Mouse (Mus musculus): ENCODE measurements around the gene Frmd5.
A peak's percentile ranks its signal among the peaks of the same experiment; 100 is the strongest.
"Not testable (repeated sequence)": the region's sequence is repeated elsewhere in the genome, so short reads cannot be mapped to it uniquely, and the experiment has no call there.

The Frmd5 gene

DNA sequence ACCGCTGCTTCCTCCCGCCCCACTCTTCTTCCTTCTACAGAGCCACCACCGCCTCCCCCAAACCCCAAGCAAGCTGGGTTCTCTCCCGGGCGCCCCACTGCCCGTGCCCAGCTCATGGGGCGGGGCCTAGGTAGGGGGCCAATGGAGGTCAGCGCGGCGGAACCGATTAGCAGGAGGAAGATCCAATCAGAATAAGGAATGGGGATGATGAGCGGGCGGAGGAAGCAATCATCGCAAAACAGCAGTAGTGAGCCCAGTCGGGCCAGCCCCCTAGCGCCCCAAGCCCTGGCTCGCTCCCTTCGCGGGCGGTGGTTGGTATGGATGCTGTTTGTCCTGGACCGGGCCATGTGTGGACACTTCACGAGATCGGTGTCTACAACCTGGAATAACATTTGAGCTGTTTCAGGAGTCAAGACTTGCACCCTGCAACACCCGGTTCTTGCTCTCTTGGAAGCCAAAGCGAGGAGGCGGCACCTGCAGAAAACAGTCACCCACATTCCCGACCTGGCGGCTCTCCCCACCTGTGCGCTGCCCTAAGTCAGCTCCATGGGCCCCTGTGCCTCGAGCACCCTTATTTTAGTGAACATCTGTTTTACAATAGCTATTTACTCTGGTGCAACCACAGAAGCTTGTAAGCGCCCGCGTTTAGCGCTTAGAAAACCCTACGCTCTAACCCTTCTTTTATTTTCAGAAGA is at the start of gene Frmd5:
Gene Frmd5, minus strand, starts transcription at position 129 of the 695 bp plus-strand sequence.
- DNase-seq (ENCODE audit: low read depth, low spot score), result peak; percentile 90

DNA sequence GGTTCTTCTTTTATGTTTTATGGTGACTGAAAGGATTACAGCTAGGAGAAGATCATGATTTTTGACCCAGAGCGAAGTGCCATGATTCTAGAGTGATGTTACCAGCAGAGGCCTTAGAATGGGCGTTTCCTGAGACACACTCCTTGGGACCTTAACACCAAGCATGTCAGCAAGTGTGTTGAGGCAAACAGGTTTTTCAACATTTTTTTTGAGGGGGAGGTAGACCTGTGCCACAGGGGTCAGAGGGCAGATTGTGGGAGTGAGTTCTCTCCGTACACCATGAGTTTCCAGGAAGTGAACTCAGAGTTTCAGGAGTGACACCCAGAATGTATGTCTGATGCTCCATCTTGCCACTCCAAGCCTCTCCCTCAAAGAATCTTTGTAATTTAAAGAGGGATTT is 47.1 kb upstream of the Frmd5 start:
- no peak for DNase-seq (ENCODE audit: low read depth, low spot score)

DNA sequence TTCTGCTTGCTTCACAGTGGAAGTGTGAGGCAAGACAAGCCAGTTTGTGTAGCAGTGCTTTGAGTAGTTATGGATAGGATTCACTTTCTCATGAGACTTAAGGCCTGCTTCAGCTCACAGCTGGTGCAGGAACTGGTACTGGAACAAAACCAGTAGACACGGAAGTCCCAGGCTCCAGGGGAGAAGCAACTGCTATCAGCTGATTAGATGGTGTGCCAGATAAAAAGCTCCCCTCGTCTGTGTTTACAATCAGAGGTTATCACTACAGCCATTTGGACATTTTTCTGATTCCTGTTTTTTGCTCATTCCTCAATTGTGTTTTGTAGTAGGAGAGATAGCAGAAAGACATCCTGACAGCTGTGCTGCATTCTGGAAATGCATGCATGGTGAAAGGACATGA is 45.2 kb upstream of the Frmd5 start:
- DNase-seq (ENCODE audit: low read depth, low spot score), result no peak

DNA sequence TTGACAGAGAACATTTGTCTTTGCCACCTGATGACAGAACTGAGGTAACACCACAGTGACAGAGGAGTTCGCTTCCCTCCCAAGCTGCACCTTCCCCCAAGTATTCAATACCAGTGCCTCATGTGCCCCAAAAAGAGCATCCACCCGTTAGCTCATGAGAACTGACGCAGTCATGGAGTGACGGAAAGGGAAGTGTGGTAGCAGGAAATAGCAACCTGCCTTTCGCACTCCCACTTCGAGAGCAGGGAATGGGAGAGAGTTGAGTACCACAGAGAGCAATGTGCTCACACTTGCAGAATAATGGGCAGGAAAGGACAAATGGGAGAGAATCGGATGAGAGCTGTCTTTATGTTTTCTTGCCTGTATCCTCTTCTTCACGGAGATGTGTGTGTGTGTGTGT is 39.2 kb upstream of the Frmd5 start:
- DNase-seq (ENCODE audit: low read depth, low spot score), result no peak

DNA sequence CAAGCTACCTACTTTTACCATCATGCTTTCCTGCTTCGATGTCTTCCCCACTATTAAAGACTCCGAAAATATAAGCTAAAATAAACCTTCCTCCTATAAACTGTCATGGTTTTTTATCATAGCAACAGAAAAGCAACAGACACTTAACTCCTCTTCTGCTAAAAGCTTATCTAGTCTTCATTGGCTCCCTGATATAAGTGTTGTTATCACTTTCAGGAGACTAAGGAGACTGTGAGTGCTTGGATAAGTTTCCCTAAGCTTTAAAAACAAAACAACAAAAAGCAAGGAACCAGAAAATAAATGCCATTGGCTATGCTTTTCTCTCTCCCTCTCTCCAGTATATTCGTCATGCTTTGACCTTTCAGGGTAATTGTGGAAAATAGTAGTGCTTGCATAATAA is 35.4 kb upstream of the Frmd5 start:
- DNase-seq (ENCODE audit: low read depth, low spot score), result no peak

DNA sequence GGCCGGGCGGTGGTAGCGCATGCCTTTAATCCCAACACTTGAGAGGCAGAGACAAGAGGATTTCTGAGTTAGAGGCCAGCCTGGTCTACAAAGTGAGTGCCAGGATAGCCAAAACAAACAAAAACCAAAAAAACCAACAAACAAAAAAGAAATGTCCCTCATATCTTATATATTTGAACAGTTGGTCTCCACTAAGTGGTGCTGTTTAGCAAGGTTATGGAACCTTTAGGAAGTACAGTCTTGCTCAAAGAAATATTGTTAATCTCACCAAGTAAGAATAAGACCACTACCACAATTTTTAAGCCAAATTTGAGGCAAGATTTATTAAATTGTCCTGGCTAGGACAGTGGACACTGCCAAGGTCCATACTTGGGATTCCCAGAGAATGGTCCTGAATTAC is 34.6 kb upstream of the Frmd5 start:
- DNase-seq (ENCODE audit: low read depth, low spot score), result no peak

DNA sequence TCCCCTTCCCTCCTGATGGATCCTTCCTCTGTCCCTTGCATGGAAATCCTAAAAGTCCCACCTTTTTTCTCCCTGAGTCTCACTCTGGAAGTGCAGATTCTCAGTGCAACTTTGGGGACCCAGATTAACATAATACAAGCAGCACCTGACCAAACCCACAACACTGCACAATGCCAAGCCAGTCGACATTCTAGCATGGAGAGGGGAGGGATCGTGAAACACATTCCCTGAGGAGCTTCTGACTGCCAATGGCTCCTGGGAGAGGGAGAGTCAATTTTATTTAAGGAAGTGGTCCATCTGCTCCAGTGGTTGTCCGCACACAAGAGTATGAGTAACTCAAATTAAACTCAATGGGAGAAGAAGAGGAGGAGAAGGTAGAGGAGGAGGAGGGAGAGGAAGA is 28.0 kb upstream of the Frmd5 start:
- no peak for DNase-seq (ENCODE audit: low read depth, low spot score)

DNA sequence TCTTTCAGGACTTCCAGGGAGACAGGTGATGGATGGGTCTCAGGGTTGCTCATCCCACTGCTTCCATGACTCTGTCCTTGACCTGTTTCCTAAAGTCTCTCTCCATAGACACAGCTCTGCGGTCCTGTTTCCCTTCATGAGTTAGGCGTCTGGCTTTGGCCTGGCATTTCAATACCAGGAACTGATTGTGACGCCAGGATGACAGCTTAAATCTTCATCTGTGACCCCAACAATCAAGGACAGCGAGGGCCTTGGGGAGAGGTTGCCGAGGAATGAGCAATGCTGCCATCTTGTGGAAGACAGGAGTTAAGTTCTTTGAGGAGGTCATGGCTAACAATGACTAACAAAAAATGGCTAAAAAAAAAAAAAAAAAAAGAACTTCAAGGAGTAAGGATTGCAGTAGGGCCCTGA is 25.6 kb upstream of the Frmd5 start:
- DNase-seq (ENCODE audit: low read depth, low spot score), result peak; percentile 42

DNA sequence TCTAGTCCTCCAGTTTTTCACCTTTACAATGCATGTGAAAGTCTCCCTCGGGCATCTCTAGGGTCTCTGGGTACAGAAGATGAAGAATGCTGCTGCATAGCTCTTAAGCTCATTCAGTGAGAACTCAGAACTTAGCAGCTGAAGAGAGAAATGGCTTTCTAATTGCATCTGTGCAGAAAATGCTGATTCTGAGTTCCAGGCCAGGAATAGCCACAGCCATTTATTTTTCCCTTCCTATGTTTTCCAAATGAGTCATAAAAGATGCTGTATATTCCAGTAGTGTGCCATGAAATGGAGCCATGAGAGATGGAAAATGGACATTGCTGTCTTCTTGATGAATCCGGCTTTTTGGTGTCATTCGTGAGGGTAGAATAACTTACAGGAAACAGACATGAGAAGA is 21.5 kb upstream of the Frmd5 start:
- no peak for DNase-seq (ENCODE audit: low read depth, low spot score)

DNA sequence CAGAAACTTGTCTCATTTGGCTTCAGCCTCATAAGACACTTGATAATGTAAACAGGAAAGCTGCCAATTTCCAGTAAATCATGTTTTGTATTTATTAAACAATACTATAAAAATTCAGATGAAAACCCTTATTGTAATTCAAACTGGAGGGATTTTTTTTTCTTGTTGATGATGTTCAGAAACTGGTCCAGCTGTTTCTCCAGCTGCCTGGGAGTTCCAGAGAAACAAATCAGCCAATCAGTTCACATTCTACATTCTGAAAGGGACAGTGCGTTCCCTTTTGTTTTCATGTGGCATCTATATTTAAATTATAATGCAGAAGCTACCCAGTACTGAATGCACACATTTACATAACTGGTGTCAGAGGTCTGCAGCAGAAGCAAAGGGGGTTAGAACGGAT is 19.3 kb upstream of the Frmd5 start:
- DNase-seq (ENCODE audit: low read depth, low spot score), result no peak

DNA sequence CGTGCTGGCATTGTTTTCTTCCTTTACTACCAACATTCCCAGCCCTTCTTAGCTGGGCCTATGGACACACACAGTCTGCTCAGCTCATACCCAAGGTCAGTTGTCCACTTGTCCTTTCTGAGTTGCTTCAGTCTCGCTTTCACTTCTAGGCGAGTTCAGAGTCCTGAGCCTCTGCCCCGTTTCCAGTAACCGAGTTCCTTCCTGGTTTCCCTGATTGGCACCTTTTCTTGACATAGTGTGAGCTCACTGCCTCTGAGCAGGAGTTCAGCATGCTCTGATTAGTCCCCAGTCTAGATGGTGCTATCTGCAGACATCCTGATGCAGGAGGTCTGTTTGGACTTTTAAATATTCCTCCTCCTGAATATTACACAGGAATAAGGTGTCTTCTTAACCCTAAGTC is 17.8 kb upstream of the Frmd5 start:
- DNase-seq (ENCODE audit: low read depth, low spot score), result no peak

DNA sequence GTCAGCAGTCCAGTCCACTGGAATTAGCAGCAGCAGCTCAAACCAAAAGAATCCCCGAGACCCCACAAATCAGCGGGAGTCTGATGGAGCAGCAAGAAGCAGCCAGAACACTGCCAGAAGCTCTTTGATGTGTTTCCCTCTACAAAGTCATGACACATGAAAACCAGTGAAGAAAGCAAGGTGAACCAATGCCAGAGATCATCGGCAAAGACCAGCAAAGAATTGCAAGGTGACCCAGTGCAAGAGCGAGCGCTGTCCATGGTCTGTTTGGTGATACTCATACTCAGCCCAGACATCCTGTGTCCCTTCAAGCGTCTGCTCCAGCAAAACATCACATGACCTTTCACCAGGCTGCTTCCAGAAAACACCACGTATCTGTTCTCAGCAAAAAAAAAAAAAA is 14.9 kb upstream of the Frmd5 start:
- no peak for DNase-seq (ENCODE audit: low read depth, low spot score)

DNA sequence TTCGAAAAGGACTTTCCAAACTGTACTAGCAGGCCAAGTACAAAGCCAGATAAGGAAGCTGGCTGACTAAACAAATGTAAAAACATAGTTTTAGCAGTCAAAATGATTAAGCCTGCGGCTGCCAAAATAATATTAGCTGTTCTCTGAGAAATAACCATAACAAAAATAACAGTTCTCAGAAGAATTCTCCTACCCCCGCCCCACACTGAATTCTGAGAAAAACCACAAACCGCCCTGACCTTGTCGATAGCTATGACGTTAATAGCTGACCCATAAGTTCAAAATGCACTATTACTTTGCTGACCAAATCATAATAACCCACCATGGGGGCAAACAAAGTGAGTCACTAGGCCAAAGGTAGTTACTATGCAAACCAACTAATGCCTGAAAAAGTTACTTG is 4.0 kb upstream of the Frmd5 start:
- DNase-seq (ENCODE audit: low read depth, low spot score), result not testable (repeated sequence)

DNA sequence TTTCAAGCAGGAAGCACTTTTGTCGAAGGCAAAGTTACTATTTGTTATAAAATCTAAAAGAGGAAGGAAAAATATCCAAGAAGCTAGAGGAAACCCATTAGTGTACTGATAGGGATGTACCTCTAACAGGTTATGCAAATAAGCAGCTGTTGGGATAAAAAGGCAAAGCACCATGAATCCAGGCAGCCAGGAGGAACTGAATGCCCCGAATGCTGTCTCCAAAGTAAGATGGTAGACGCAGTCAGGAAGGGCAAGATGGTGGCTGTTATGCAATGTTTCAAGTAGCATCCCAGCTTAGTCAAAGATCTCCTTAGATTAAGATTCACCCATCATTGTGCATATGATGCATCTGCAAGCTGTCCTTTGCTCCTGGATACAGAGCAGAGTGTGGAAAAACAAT is 2.2 kb upstream of the Frmd5 start:
- no peak for DNase-seq (ENCODE audit: low read depth, low spot score)

DNA sequence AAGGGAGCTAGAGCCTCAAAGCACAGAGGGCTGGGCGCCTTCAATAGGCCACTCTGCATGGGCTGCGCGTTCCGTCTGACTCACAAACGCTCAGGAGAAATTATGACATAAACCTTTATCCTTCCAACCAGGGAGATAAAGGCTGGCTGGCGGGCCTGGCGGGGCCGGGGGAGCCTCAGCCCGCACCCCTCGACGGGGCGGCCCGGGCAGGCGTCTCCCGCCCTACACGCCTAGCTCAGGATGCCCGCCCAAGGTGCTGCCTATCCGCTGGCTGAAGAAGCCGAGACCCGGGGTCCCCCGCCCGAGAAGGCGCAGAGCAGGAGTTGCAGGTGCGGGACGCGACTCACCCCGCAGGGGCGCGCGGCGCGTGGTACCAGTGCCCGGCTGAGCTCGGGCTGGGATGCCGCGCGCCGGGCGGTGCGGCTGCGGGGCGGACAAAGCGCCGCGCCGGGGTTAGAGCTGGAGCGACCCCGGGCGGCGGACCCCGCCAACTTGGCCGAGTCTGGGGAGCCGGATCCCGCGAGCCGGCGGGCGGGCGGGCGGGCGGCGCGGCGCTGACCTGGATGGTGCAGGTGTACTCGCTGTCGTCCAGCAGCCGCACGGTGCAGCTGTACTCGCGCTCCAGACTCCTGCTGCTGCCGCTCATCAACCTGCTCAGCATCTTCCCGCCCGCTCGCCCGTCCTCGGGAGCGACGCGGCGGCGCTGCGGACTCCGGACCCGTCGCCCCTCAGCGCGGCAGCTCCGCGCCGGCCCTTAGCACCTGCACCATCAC is 530 bp downstream of the Frmd5 start:
- peak; percentile 26 for DNase-seq (ENCODE audit: low read depth, low spot score)

DNA sequence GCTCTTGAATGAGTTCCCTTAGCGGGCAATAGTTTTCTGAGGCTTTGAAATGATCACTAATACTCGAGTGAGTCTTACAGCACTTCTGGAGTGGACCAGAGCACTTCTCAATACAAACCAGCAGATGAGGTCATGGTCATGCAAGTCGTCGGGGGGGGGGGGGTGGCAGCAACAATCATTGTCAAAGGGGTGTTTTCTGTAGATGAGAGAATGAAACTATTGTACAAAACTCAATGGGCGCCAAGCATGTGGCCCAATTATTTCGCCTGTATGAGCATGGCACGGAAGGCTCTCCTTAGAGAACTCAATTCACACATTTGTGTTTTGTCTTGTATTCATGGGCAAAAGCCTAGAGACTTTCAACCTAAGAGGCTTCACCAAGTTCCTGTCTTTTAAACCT is 7.8 kb downstream of the Frmd5 start:
- no peak for DNase-seq (ENCODE audit: low read depth, low spot score)

DNA sequence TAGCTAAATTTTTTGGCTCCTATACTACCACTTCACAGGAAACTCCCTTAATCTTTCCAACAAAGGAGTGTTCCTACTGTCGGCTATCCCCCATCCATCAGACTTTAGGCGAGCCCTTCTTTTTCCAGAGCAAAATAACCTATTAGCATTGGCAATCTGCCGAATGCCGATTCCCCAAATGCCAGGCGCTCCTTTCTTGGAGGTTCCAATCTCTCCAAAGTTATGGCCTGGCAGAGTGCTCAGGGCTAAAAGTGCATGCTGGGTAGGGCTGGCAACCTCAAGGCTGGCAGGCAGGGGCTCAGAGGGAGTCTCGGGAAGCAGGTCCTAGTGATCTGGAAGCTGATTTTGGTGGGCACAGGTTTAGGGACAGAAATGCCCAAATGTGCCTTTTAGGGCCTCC is 10.9 kb downstream of the Frmd5 start:
- no peak for DNase-seq (ENCODE audit: low read depth, low spot score)

DNA sequence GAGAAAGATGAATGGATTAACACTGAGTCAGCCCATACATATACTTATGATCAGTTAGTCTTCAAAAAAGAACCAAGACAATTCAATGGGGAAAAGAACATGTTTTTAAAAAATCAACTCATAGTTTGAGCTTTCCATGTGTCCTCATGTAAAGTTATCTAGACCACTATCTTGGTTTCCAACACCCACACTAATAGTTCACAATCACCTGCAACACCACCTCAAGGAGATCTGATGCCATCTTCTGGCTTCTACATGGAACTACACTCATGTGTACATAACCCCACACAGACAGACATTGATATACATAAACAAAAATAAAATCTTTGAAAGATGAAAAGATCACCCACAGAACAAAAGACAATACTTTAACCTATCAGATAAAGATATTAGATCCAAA is 17.1 kb downstream of the Frmd5 start:
- no peak for DNase-seq (ENCODE audit: low read depth, low spot score)

DNA sequence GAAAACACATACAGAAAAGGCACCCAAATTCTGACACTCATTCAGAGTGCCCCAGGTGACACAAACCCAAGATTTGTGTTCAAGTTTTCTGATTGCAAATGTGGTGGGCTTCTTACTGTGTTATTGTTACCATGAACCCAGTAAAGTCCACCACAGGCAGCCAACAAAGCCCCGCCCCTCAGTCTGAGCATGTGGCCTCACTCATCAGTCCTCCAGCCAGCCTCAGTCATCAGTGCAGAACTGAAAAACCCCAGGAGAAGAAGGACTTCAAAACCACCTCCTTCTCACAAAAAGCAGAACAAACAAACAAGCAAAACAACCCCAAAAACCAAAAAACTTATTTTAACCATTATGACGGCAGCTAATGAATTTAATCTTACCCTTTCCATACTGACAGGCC is 18.5 kb downstream of the Frmd5 start:
- DNase-seq (ENCODE audit: low read depth, low spot score), result no peak

DNA sequence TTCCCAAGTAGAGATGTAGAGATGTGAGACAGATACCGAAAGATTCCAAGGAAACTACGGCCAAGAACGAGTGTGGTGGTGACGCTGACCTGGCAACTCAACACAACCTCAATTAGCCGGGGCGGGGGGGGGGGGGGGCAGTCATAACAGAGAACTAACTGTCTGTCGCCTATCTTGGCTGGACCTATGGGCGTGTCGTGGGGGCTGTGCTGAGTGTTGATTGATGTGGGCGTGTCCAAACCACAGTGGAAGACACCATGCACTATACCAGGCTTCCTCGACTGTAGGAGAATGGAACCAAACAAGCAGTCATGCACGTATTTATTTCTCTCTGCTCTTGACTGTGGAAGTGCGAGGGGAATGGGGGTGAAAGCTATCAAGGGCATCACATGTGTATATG is 19.1 kb downstream of the Frmd5 start:
- DNase-seq (ENCODE audit: low read depth, low spot score), result peak; percentile 23

DNA sequence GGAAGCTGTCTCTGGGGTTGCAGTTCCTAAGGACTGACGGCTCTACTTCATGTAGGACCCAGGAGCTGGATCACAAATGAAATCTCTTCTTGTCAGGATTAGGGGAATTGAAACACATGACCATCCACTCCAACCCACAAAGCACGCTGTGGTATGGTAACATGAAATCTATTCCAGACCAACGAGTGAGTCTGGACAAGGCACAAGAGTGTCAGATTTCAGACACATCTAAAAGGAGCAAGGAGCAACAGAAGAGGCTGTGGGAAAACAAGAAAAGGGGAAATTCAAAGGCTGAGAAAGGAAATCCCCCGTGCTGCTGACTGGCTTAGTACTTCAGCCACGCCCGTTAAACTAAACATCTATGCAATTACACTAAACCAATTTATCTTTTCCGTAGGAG is 19.6 kb downstream of the Frmd5 start:
- DNase-seq (ENCODE audit: low read depth, low spot score), result no peak

DNA sequence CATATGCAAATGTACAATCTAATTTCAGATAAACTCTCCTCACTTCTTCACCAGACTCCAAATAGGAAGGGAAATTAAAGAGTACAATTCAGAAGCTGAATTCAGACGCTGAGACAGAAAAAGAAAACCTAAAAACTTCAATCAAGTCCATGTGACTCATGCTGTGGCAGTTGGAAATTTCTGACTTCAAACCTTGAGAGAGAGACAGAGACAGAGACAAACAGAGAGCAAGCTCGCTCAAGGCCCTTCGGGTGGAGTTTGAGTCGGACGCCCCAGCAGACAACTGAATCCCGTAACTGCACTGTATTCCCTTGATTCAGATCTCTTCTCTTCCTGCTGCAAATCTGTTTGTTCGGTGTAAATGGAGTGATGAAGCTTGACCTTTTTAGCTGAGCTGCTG is 30.7 kb downstream of the Frmd5 start:
- no peak for DNase-seq (ENCODE audit: low read depth, low spot score)

DNA sequence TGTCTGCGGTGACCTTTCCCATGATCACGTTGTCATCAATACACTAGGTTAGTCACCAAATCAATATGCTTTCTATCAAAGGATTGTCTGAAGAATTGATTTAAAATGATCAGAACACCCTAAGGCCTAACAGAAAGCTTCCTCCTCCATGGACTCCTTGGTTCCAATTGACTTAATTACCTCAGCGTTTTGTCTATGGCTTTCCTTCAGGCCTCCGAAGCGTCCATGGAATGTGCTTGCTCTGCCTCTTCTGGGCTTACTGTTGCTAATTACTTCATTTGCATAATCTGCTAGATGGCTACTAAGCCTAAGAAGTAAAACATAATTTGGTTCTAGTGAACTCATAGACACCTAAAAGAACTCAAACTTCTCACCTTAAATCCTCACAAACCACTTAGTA is 42.0 kb downstream of the Frmd5 start:
- no peak for DNase-seq (ENCODE audit: low read depth, low spot score)

DNA sequence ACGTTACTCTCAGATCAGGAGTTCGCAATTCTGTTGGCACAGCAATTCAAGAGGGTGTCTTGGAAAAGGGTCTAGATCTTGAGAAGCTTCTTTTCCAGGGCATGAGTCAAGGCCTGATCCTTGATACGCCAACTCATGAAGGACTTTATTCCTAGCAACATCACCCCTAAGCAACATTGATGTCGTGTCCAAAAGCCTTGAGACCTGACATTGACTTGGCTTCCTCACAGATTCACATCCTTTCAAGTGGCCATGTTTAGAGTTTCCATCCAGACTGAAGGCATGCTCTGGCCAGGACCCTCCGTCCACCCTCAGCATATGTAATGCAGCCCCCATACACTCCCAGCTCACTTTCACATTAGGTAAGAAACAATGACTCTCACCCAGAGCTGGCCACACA is 45.0 kb downstream of the Frmd5 start:
- DNase-seq (ENCODE audit: low read depth, low spot score), result no peak
